Mouse (Mus musculus): Measurements from ENCODE around the gene Cldn6. TPM values are rescaled to one million over a fixed set of nuclear protein-coding genes. Genes with fewer than 3 reads are reported as not detected.

Gene Cldn6
- polyA plus RNA-seq, 1 experiment from 2014 or later = 88.4 TPM

- peak overlapping the region; percentile 99 for H3K4me2 ChIP-seq (ENCODE audit: low read length)
- DNase-seq (ENCODE audit: low spot score) (no peak), ATAC-seq (replicated peaks; ENCODE audit: low FRiP score, low TSS enrichment, low read depth) (peak; percentile 29)
- no peaks in the 10 kb centered on the region for H3K36me3 ChIP-seq (ENCODE audit: control insufficient read depth, insufficient read depth, low read length)
- H3K9ac ChIP-seq (ENCODE audit: low read length) = peak overlapping the region; percentile 41
- WGBS = under 1% methylated on average over 61 of the region's 101 CpGs
- H3K4me3 ChIP-seq (ENCODE audit: low read depth, low read length) = peak overlapping the region; percentile 52
- H3K4me1 ChIP-seq (replicated peaks; ENCODE audit: control insufficient read depth, insufficient read depth, low read length) = no peaks in the 10 kb centered on the region; the same call in 1 of the 2 replicates
- no peak overlapping the region for H3K27ac ChIP-seq (ENCODE audit: low read depth)
- peaks cover 21% of the 10 kb centered on the region; the same call in 1 of the 2 replicates for H3K27me3 ChIP-seq (replicated peaks; ENCODE audit: control insufficient read depth, insufficient read depth, low read length)
- no peaks in the 10 kb centered on the region for H3K9me3 ChIP-seq (ENCODE audit: control insufficient read depth, low read length)
Observed at GRCm38 (mm10) chr17:23699131-23700077, 20.4 kb downstream of the Cldn6 start.

- peaks cover 21% of the 10 kb centered on the region; the same call in 1 of the 2 replicates for H3K27me3 ChIP-seq (replicated peaks; ENCODE audit: control insufficient read depth, insufficient read depth, low read length)
- H3K9me3 ChIP-seq (ENCODE audit: control insufficient read depth, low read length) = no peaks in the 10 kb centered on the region
- 0% methylated on average over 27 of the region's 28 CpGs for WGBS
- ATAC-seq (replicated peaks; ENCODE audit: low FRiP score, low TSS enrichment, low read depth) = peak; percentile 90
- peak overlapping the region; percentile 99 for H3K4me2 ChIP-seq (ENCODE audit: low read length)
- peak; percentile 87 for DNase-seq (ENCODE audit: low spot score)
- H3K4me3 ChIP-seq (ENCODE audit: low read depth, low read length) = peak overlapping the region; percentile 52
- peak overlapping the region; percentile 41 for H3K9ac ChIP-seq (ENCODE audit: low read length)
- H3K27ac ChIP-seq (ENCODE audit: low read depth) = no peak overlapping the region
- no peaks in the 10 kb centered on the region; the same call in 1 of the 2 replicates for H3K4me1 ChIP-seq (replicated peaks; ENCODE audit: control insufficient read depth, insufficient read depth, low read length)
- H3K36me3 ChIP-seq (ENCODE audit: control insufficient read depth, insufficient read depth, low read length) = no peaks in the 10 kb centered on the region
Observed at GRCm38 (mm10) chr17:23700079-23700478, 21.0 kb downstream of the Cldn6 start.

GRCm38 (mm10) chr17:23703301-23703700 lies 24.3 kb downstream of the Cldn6 start:
- 86% methylated on average over 9 of the region's 9 CpGs for WGBS
- no peak overlapping the region for H3K27ac ChIP-seq (ENCODE audit: low read depth)
- H3K27me3 ChIP-seq (replicated peaks; ENCODE audit: control insufficient read depth, insufficient read depth, low read length) = peaks cover 25% of the 10 kb centered on the region; the same call in 1 of the 2 replicates
- no peak overlapping the region for H3K4me2 ChIP-seq (ENCODE audit: low read length)
- H3K4me1 ChIP-seq (replicated peaks; ENCODE audit: control insufficient read depth, insufficient read depth, low read length) = no peaks in the 10 kb centered on the region
- no peak for DNase-seq (ENCODE audit: low spot score)
- no peak overlapping the region for H3K9ac ChIP-seq (ENCODE audit: low read length)
- H3K36me3 ChIP-seq (ENCODE audit: control insufficient read depth, insufficient read depth, low read length) = no peaks in the 10 kb centered on the region
- no peak overlapping the region for H3K4me3 ChIP-seq (ENCODE audit: low read depth, low read length)
- no peaks in the 10 kb centered on the region for H3K9me3 ChIP-seq (ENCODE audit: control insufficient read depth, low read length)
- no peak for ATAC-seq (replicated peaks; ENCODE audit: low FRiP score, low TSS enrichment, low read depth)

- Histone ChIP-seq H3K27ac (ENCODE audit: low read depth) (no peak overlapping the region), H3K9me3 (ENCODE audit: control insufficient read depth, low read length) (no peaks in the 10 kb centered on the region), H3K9ac (ENCODE audit: low read length) (no peak overlapping the region), H3K27me3 (replicated peaks; ENCODE audit: control insufficient read depth, insufficient read depth, low read length) (peaks cover 12% of the 10 kb centered on the region; the same call in 1 of the 2 replicates), H3K4me3 (ENCODE audit: low read depth, low read length) (no peak overlapping the region), H3K36me3 (ENCODE audit: control insufficient read depth, insufficient read depth, low read length) (no peaks in the 10 kb centered on the region), H3K4me1 (replicated peaks; ENCODE audit: control insufficient read depth, insufficient read depth, low read length) (no peaks in the 10 kb centered on the region), H3K4me2 (ENCODE audit: low read length) (no peak overlapping the region)
- ATAC-seq (replicated peaks; ENCODE audit: low FRiP score, low TSS enrichment, low read depth) (no peak), DNase-seq (ENCODE audit: low spot score) (no peak)
- WGBS = 60% methylated on average over 7 of the region's 7 CpGs
Observed at GRCm38 (mm10) chr17:23704741-23705140, 25.7 kb downstream of the Cldn6 start.

GRCm38 (mm10) chr17:23705525-23706104 lies 26.6 kb downstream of the Cldn6 start:
- ATAC-seq (replicated peaks; ENCODE audit: low FRiP score, low TSS enrichment, low read depth) (no peak), DNase-seq (ENCODE audit: low spot score) (no peak)
- no peaks in the 10 kb centered on the region for H3K9me3 ChIP-seq (ENCODE audit: control insufficient read depth, low read length)
- no peaks in the 10 kb centered on the region for H3K36me3 ChIP-seq (ENCODE audit: control insufficient read depth, insufficient read depth, low read length)
- H3K9ac ChIP-seq (ENCODE audit: low read length) = no peak overlapping the region
- no peaks in the 10 kb centered on the region for H3K4me1 ChIP-seq (replicated peaks; ENCODE audit: control insufficient read depth, insufficient read depth, low read length)
- H3K27ac ChIP-seq (ENCODE audit: low read depth) = no peak overlapping the region
- 74% methylated on average over 7 of the region's 7 CpGs for WGBS
- H3K27me3 ChIP-seq (replicated peaks; ENCODE audit: control insufficient read depth, insufficient read depth, low read length) = peaks cover 9% of the 10 kb centered on the region; the same call in 1 of the 2 replicates
- no peak overlapping the region for H3K4me2 ChIP-seq (ENCODE audit: low read length)
- H3K4me3 ChIP-seq (ENCODE audit: low read depth, low read length) = no peak overlapping the region

- H3K27me3 ChIP-seq (replicated peaks; ENCODE audit: control insufficient read depth, insufficient read depth, low read length) = 0 out of 2 replicates have a peak, but pooled peaks cover 4% of the 10 kb centered on the region
- H3K9ac ChIP-seq (ENCODE audit: low read length) = no peak overlapping the region
- no peaks in the 10 kb centered on the region for H3K9me3 ChIP-seq (ENCODE audit: control insufficient read depth, low read length)
- H3K4me2 ChIP-seq (ENCODE audit: low read length) = no peak overlapping the region
- DNase-seq (ENCODE audit: low spot score) (peak; percentile 90), ATAC-seq (replicated peaks; ENCODE audit: low FRiP score, low TSS enrichment, low read depth) (peak; percentile 66; the same call in 1 of the 2 replicates)
- no peak overlapping the region for H3K27ac ChIP-seq (ENCODE audit: low read depth)
- no peak overlapping the region for H3K4me3 ChIP-seq (ENCODE audit: low read depth, low read length)
- H3K36me3 ChIP-seq (ENCODE audit: control insufficient read depth, insufficient read depth, low read length) = no peaks in the 10 kb centered on the region
- WGBS = 7% methylated on average over 3 of the region's 3 CpGs
- H3K4me1 ChIP-seq (replicated peaks; ENCODE audit: control insufficient read depth, insufficient read depth, low read length) = no peaks in the 10 kb centered on the region
Observed at GRCm38 (mm10) chr17:23706212-23706611, 27.2 kb downstream of the Cldn6 start.

- H3K27me3 ChIP-seq (replicated peaks; ENCODE audit: control insufficient read depth, insufficient read depth, low read length) = no peaks in the 10 kb centered on the region
- no peak for ATAC-seq (replicated peaks; ENCODE audit: low FRiP score, low TSS enrichment, low read depth)
- H3K9me3 ChIP-seq (ENCODE audit: control insufficient read depth, low read length) = no peaks in the 10 kb centered on the region
- H3K4me1 ChIP-seq (replicated peaks; ENCODE audit: control insufficient read depth, insufficient read depth, low read length) = no peaks in the 10 kb centered on the region
- H3K36me3 ChIP-seq (ENCODE audit: control insufficient read depth, insufficient read depth, low read length) = no peaks in the 10 kb centered on the region
- DNase-seq (ENCODE audit: low spot score) = no peak
- H3K27ac ChIP-seq (ENCODE audit: low read depth) = no peak overlapping the region
- no peak overlapping the region for H3K4me3 ChIP-seq (ENCODE audit: low read depth, low read length)
- 71% methylated on average over 2 of the region's 2 CpGs for WGBS
- no peak overlapping the region for H3K4me2 ChIP-seq (ENCODE audit: low read length)
- H3K9ac ChIP-seq (ENCODE audit: low read length) = no peak overlapping the region
Observed at GRCm38 (mm10) chr17:23717003-23717402, 38.0 kb downstream of the Cldn6 start.

GRCm38 (mm10) chr17:23719455-23719854 lies 40.4 kb downstream of the Cldn6 start:
- H3K4me1 ChIP-seq (replicated peaks; ENCODE audit: control insufficient read depth, insufficient read depth, low read length) = no peaks in the 10 kb centered on the region
- H3K36me3 ChIP-seq (ENCODE audit: control insufficient read depth, insufficient read depth, low read length) = no peaks in the 10 kb centered on the region
- WGBS = 22% methylated on average over 1 of the region's 1 CpGs
- H3K27me3 ChIP-seq (replicated peaks; ENCODE audit: control insufficient read depth, insufficient read depth, low read length) = no peaks in the 10 kb centered on the region
- no peak overlapping the region for H3K27ac ChIP-seq (ENCODE audit: low read depth)
- H3K9me3 ChIP-seq (ENCODE audit: control insufficient read depth, low read length) = no peaks in the 10 kb centered on the region
- no peak overlapping the region for H3K4me2 ChIP-seq (ENCODE audit: low read length)
- no peak overlapping the region for H3K4me3 ChIP-seq (ENCODE audit: low read depth, low read length)
- DNase-seq (ENCODE audit: low spot score) (no peak), ATAC-seq (replicated peaks; ENCODE audit: low FRiP score, low TSS enrichment, low read depth) (no peak)
- no peak overlapping the region for H3K9ac ChIP-seq (ENCODE audit: low read length)

All from intestine, embryonic 14.5 days (tissue).